Mouse (Mus musculus) forebrain, embryonic 16.5 days (tissue): ENCODE measurements at regions not wholly inside any gene's neighbourhood (a gene's known extent, or its start where the extent isn't known, plus 50 kb on each side); places are given as distances from the start of the nearest gene placed in this dataset.

Experiments
- ATAC-seq: fragments of 200-750 bp; cut with Nextera tagmentation; 2 replicates; pipeline ENCODE4 v1.8.0; 2017; ENCODE audit warnings: mild to moderate bottlenecking, moderate library complexity
- H3K27ac ChIP-seq: fragments of 300-500 bp; sonication (generic); 2 replicates; pipeline ENCODE4 v1.5.1; 2014; ENCODE audit warnings: low read length, control low read depth
- H3K27me3 ChIP-seq: fragments of 300-500 bp; sonication (generic); replicated peaks from 2 replicates; pipeline ENCODE4 v1.6.1; 2014; ENCODE audit warnings: low read length; ENCODE audit not compliant: control insufficient read depth, insufficient read depth
- H3K36me3 ChIP-seq: fragments of 300-500 bp; sonication (generic); 2 replicates; pipeline ENCODE4 v1.6.1; 2014; ENCODE audit not compliant: control insufficient read depth, insufficient read depth
- H3K4me1 ChIP-seq: fragments of 300-500 bp; sonication (generic); replicated peaks from 2 replicates; pipeline ENCODE4 v1.6.1; 2014; ENCODE audit warnings: low read length; ENCODE audit not compliant: control insufficient read depth, insufficient read depth
- H3K4me2 ChIP-seq: fragments of 300-500 bp; sonication (generic); 2 replicates; pipeline ENCODE4 v1.6.1; 2014; ENCODE audit warnings: mild to moderate bottlenecking, low read length, control low read depth
- H3K4me3 ChIP-seq: fragments of 300-500 bp; sonication (generic); replicated peaks from 2 replicates; pipeline ENCODE4 v1.5.1; 2014; ENCODE audit warnings: mild to moderate bottlenecking, low read length, control low read depth
- H3K9ac ChIP-seq: fragments of 300-500 bp; sonication (generic); replicated peaks from 2 replicates; pipeline ENCODE4 v1.6.1; 2014; ENCODE audit warnings: low read depth, low read length, control low read depth
- H3K9me3 ChIP-seq: fragments of 300-500 bp; sonication (generic); 2 replicates; pipeline ENCODE4 v1.6.1; 2016; ENCODE audit warnings: low read length; ENCODE audit not compliant: control insufficient read depth
- WGBS: fragments of 180-500 bp; shearing (Covaris S2); extraction: QIAGEN DNeasy Blood & Tissue Kit; methylation state at CpG from one replicate; pipeline ENCODE4 v1.1.7; 2014; 5-methylcytosine and 5-hydroxymethylcytosine counted together

- Histone ChIP-seq H3K36me3 (no peaks in the 10 kb centered on the region), H3K4me2 (no peak overlapping the region), H3K9ac (no peak overlapping the region), H3K9me3 (no peaks in the 10 kb centered on the region; the same call in 1 of the 2 replicates), H3K4me3 (no peak overlapping the region), H3K27me3 (no peaks in the 10 kb centered on the region), H3K27ac (no peak overlapping the region), H3K4me1 (no peaks in the 10 kb centered on the region)
- WGBS = 70% methylated on average over 4 of the region's 4 CpGs
- ATAC-seq = no peak
Observed at GRCm38 (mm10) chr19:27694478-27694877, 264.9 kb upstream of the Pum3 start.

- Histone ChIP-seq H3K27ac (no peak overlapping the region), H3K4me1 (no peaks in the 10 kb centered on the region)
- WGBS = 80% methylated on average over 7 of the region's 7 CpGs
Observed at GRCm38 (mm10) chr19:27693706-27694105, 264.1 kb upstream of the Pum3 start.

GRCm38 (mm10) chr19:27692944-27693343 lies 263.3 kb upstream of the Pum3 start:
- 94% methylated on average over 6 of the region's 6 CpGs for WGBS
- no peak overlapping the region for H3K4me3 ChIP-seq
- H3K36me3 ChIP-seq = no peaks in the 10 kb centered on the region
- ATAC-seq = no peak
- no peaks in the 10 kb centered on the region for H3K27me3 ChIP-seq
- H3K9me3 ChIP-seq = no peaks in the 10 kb centered on the region; the same call in 1 of the 2 replicates
- no peak overlapping the region for H3K4me2 ChIP-seq
- H3K9ac ChIP-seq = no peak overlapping the region
- no peak overlapping the region for H3K27ac ChIP-seq
- no peaks in the 10 kb centered on the region for H3K4me1 ChIP-seq

More at GRCm38 (mm10) chr19:27693706-27694105, 264.1 kb upstream of the Pum3 start:
- Histone ChIP-seq H3K4me3 (no peak overlapping the region), H3K27me3 (no peaks in the 10 kb centered on the region), H3K9ac (no peak overlapping the region), H3K36me3 (no peaks in the 10 kb centered on the region), H3K4me2 (no peak overlapping the region), H3K9me3 (no peaks in the 10 kb centered on the region; the same call in 1 of the 2 replicates)
- no peak for ATAC-seq

GRCm38 (mm10) chr19:27683426-27683825 lies 253.8 kb upstream of the Pum3 start:
- H3K4me3 ChIP-seq = no peak overlapping the region
- no peak overlapping the region for H3K9ac ChIP-seq
- H3K4me1 ChIP-seq = no peaks in the 10 kb centered on the region
- no peak overlapping the region for H3K27ac ChIP-seq
- no peaks in the 10 kb centered on the region for H3K36me3 ChIP-seq
- ATAC-seq = no peak
- H3K9me3 ChIP-seq = peaks cover 5% of the 10 kb centered on the region; the same call in 1 of the 2 replicates
- 49% methylated on average over 2 of the region's 2 CpGs for WGBS
- H3K27me3 ChIP-seq = no peaks in the 10 kb centered on the region
- no peak overlapping the region for H3K4me2 ChIP-seq

- no peak overlapping the region for H3K9ac ChIP-seq
- no peak overlapping the region for H3K27ac ChIP-seq
- no peak overlapping the region for H3K4me2 ChIP-seq
- H3K36me3 ChIP-seq = no peaks in the 10 kb centered on the region
- peaks cover 5% of the 10 kb centered on the region; the same call in 1 of the 2 replicates for H3K9me3 ChIP-seq
- ATAC-seq = no peak
- no peak overlapping the region for H3K4me3 ChIP-seq
- no peaks in the 10 kb centered on the region for H3K27me3 ChIP-seq
- H3K4me1 ChIP-seq = no peaks in the 10 kb centered on the region
- WGBS = 82% methylated on average over 7 of the region's 7 CpGs
Observed at GRCm38 (mm10) chr19:27679427-27679826, 249.8 kb upstream of the Pum3 start.

GRCm38 (mm10) chr19:27672679-27673190 lies 243.1 kb upstream of the Pum3 start:
- no peak for ATAC-seq
- no peaks in the 10 kb centered on the region for H3K9me3 ChIP-seq
- H3K9ac ChIP-seq = no peak overlapping the region
- H3K4me3 ChIP-seq = no peak overlapping the region
- WGBS = 82% methylated on average over 2 of the region's 2 CpGs
- no peaks in the 10 kb centered on the region for H3K36me3 ChIP-seq
- H3K27ac ChIP-seq = no peak overlapping the region
- H3K27me3 ChIP-seq = no peaks in the 10 kb centered on the region
- H3K4me1 ChIP-seq = no peaks in the 10 kb centered on the region
- H3K4me2 ChIP-seq = no peak overlapping the region

GRCm38 (mm10) chr19:27663296-27663695 lies 233.7 kb upstream of the Pum3 start:
- no peaks in the 10 kb centered on the region for H3K9me3 ChIP-seq
- H3K36me3 ChIP-seq = no peaks in the 10 kb centered on the region
- WGBS = 44% methylated on average over 2 of the region's 2 CpGs
- H3K9ac ChIP-seq = no peak overlapping the region
- no peak overlapping the region for H3K4me2 ChIP-seq
- ATAC-seq = no peak
- no peak overlapping the region for H3K4me3 ChIP-seq
- H3K4me1 ChIP-seq = no peaks in the 10 kb centered on the region
- H3K27ac ChIP-seq = no peak overlapping the region
- H3K27me3 ChIP-seq = no peaks in the 10 kb centered on the region

- Histone ChIP-seq H3K4me2 (no peak overlapping the region), H3K27ac (no peak overlapping the region), H3K9me3 (no peaks in the 10 kb centered on the region), H3K36me3 (no peaks in the 10 kb centered on the region), H3K4me3 (no peak overlapping the region), H3K9ac (no peak overlapping the region), H3K27me3 (no peaks in the 10 kb centered on the region), H3K4me1 (no peaks in the 10 kb centered on the region)
- ATAC-seq = no peak
- WGBS = 29% methylated on average over 3 of the region's 3 CpGs
Observed at GRCm38 (mm10) chr19:27641001-27641400, 211.4 kb upstream of the Pum3 start.

GRCm38 (mm10) chr19:27633105-27633504 lies 203.5 kb upstream of the Pum3 start:
- H3K4me2 ChIP-seq = no peak overlapping the region
- WGBS = 82% methylated on average over 6 of the region's 6 CpGs
- no peaks in the 10 kb centered on the region for H3K27me3 ChIP-seq
- no peak overlapping the region for H3K4me3 ChIP-seq
- ATAC-seq = no peak
- H3K9ac ChIP-seq = no peak overlapping the region
- H3K36me3 ChIP-seq = no peaks in the 10 kb centered on the region
- no peaks in the 10 kb centered on the region for H3K9me3 ChIP-seq
- H3K4me1 ChIP-seq = no peaks in the 10 kb centered on the region
- H3K27ac ChIP-seq = no peak overlapping the region

GRCm38 (mm10) chr19:27627626-27628025 lies 198.0 kb upstream of the Pum3 start:
- H3K9me3 ChIP-seq = no peaks in the 10 kb centered on the region
- no peaks in the 10 kb centered on the region for H3K36me3 ChIP-seq
- H3K27ac ChIP-seq = no peak overlapping the region
- no peak overlapping the region for H3K4me3 ChIP-seq
- no peak for ATAC-seq
- H3K4me1 ChIP-seq = no peaks in the 10 kb centered on the region
- no peak overlapping the region for H3K9ac ChIP-seq
- no peak overlapping the region for H3K4me2 ChIP-seq
- no peaks in the 10 kb centered on the region for H3K27me3 ChIP-seq
- 93% methylated on average over 1 of the region's 1 CpGs for WGBS
